Mouse (Mus musculus): ENCODE measurements around the gene Kdm4d. TPM values are rescaled to one million over a fixed set of nuclear protein-coding genes. Genes with fewer than 3 reads are reported as not detected.
A peak's percentile ranks its signal among the peaks of the same experiment; 100 is the strongest.

Kdm4d gene
- polyA plus RNA-seq, 1 experiment from 2014 or later, result 0.74 TPM

GRCm38 (mm10) chr9:14523408-14524043, 23.2 kb upstream of the Kdm4d start:
- Histone ChIP-seq H3K36me3 (replicated peaks; ENCODE audit: control insufficient read depth, insufficient read depth) (no peaks in the 10 kb centered on the region), H3K27ac (no peak overlapping the region), H3K27me3 (ENCODE audit: control insufficient read depth, insufficient read depth, low read length) (no peaks in the 10 kb centered on the region), H3K9ac (no peak overlapping the region), H3K4me2 (replicated peaks) (no peak overlapping the region), H3K9me3 (ENCODE audit: control insufficient read depth, low read length) (no peaks in the 10 kb centered on the region), H3K4me3 (replicated peaks; ENCODE audit: low read length) (no peak overlapping the region), H3K4me1 (replicated peaks; ENCODE audit: control insufficient read depth, insufficient read depth, low read length) (no peaks in the 10 kb centered on the region)
- WGBS, result 15% methylated on average over 4 of the region's 4 CpGs
- peak; percentile 83; the same call in 1 of the 2 replicates for ATAC-seq (ENCODE audit: low FRiP score)
- DNase-seq (ENCODE audit: low spot score), result peak; percentile 86

DNA sequence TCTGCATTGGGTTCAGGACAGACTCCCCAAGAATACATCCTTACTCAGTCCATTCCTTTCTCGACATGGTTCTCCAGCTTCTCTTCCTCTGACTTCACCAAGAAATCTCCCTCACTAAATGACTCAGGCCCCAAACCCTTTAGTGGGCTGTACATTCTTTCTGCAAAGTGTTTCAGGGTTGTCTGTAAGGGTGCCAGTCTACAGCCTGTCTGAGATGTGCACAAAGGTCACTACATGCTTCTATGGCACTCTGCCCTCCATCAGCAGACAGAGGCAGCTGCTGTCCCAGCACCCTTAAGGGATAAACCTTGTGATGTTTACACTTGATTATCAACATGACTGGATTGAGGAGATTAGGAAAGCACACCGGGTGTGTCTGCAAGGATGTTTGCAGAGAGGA, 21.4 kb upstream of the Kdm4d start:
- no peak for ATAC-seq (ENCODE audit: low FRiP score)
- 69% methylated on average over 2 of the region's 2 CpGs for WGBS

GRCm38 (mm10) chr9:14520971-14521670, 20.8 kb upstream of the Kdm4d start:
- Histone ChIP-seq H3K9me3 (ENCODE audit: control insufficient read depth, low read length) (no peaks in the 10 kb centered on the region), H3K9ac (no peak overlapping the region), H3K4me3 (replicated peaks; ENCODE audit: low read length) (no peak overlapping the region), H3K27me3 (ENCODE audit: control insufficient read depth, insufficient read depth, low read length) (no peaks in the 10 kb centered on the region), H3K27ac (no peak overlapping the region), H3K4me1 (replicated peaks; ENCODE audit: control insufficient read depth, insufficient read depth, low read length) (no peaks in the 10 kb centered on the region), H3K4me2 (replicated peaks) (no peak overlapping the region), H3K36me3 (replicated peaks; ENCODE audit: control insufficient read depth, insufficient read depth) (no peaks in the 10 kb centered on the region)
- DNase-seq (ENCODE audit: low spot score), result no peak
- WGBS, result 76% methylated on average over 3 of the region's 3 CpGs
- no peak for ATAC-seq (ENCODE audit: low FRiP score)

More for the DNA sequence above, 21.4 kb upstream of the Kdm4d start:
- H3K4me1 ChIP-seq (replicated peaks; ENCODE audit: control insufficient read depth, insufficient read depth, low read length), result no peaks in the 10 kb centered on the region
- no peak overlapping the region for H3K27ac ChIP-seq
- no peaks in the 10 kb centered on the region for H3K27me3 ChIP-seq (ENCODE audit: control insufficient read depth, insufficient read depth, low read length)
- H3K4me3 ChIP-seq (replicated peaks; ENCODE audit: low read length), result no peak overlapping the region
- H3K36me3 ChIP-seq (replicated peaks; ENCODE audit: control insufficient read depth, insufficient read depth), result no peaks in the 10 kb centered on the region
- no peak for DNase-seq (ENCODE audit: low spot score)
- no peak overlapping the region for H3K9ac ChIP-seq
- H3K9me3 ChIP-seq (ENCODE audit: control insufficient read depth, low read length), result no peaks in the 10 kb centered on the region
- no peak overlapping the region for H3K4me2 ChIP-seq (replicated peaks)

- WGBS, result 90% methylated on average over 3 of the region's 3 CpGs
- H3K27me3 ChIP-seq (ENCODE audit: control insufficient read depth, insufficient read depth, low read length), result no peaks in the 10 kb centered on the region
- H3K9me3 ChIP-seq (ENCODE audit: control insufficient read depth, low read length), result no peaks in the 10 kb centered on the region
- H3K4me3 ChIP-seq (replicated peaks; ENCODE audit: low read length), result no peak overlapping the region
- no peak overlapping the region for H3K9ac ChIP-seq
- H3K4me2 ChIP-seq (replicated peaks), result no peak overlapping the region
- H3K4me1 ChIP-seq (replicated peaks; ENCODE audit: control insufficient read depth, insufficient read depth, low read length), result no peaks in the 10 kb centered on the region
- no peak overlapping the region for H3K27ac ChIP-seq
- DNase-seq (ENCODE audit: low spot score) (no peak), ATAC-seq (ENCODE audit: low FRiP score) (no peak)
- H3K36me3 ChIP-seq (replicated peaks; ENCODE audit: control insufficient read depth, insufficient read depth), result peaks cover 11% of the 10 kb centered on the region; the same call in 1 of the 2 replicates
These were observed 17.8 kb upstream of the Kdm4d start for GRCm38 (mm10) chr9:14518105-14518504.

- 53% methylated on average over 1 of the region's 1 CpGs for WGBS
- Histone ChIP-seq H3K4me3 (replicated peaks; ENCODE audit: low read length) (no peak overlapping the region), H3K27ac (no peak overlapping the region), H3K9me3 (ENCODE audit: control insufficient read depth, low read length) (no peaks in the 10 kb centered on the region), H3K9ac (no peak overlapping the region), H3K27me3 (ENCODE audit: control insufficient read depth, insufficient read depth, low read length) (no peaks in the 10 kb centered on the region), H3K4me1 (replicated peaks; ENCODE audit: control insufficient read depth, insufficient read depth, low read length) (no peaks in the 10 kb centered on the region), H3K36me3 (replicated peaks; ENCODE audit: control insufficient read depth, insufficient read depth) (peaks cover 16% of the 10 kb centered on the region; the same call in 1 of the 2 replicates), H3K4me2 (replicated peaks) (no peak overlapping the region)
- DNase-seq (ENCODE audit: low spot score) (no peak), ATAC-seq (ENCODE audit: low FRiP score) (no peak)
These were observed 17.0 kb upstream of the Kdm4d start for GRCm38 (mm10) chr9:14517296-14517695.

- H3K4me2 ChIP-seq (replicated peaks), result no peak overlapping the region
- ATAC-seq (ENCODE audit: low FRiP score) (peak; percentile 84), DNase-seq (ENCODE audit: low spot score) (peak; percentile 65)
- no peaks in the 10 kb centered on the region for H3K27me3 ChIP-seq (ENCODE audit: control insufficient read depth, insufficient read depth, low read length)
- peaks cover 57% of the 10 kb centered on the region for H3K36me3 ChIP-seq (replicated peaks; ENCODE audit: control insufficient read depth, insufficient read depth)
- no peaks in the 10 kb centered on the region for H3K4me1 ChIP-seq (replicated peaks; ENCODE audit: control insufficient read depth, insufficient read depth, low read length)
- H3K4me3 ChIP-seq (replicated peaks; ENCODE audit: low read length), result no peak overlapping the region
- no peaks in the 10 kb centered on the region for H3K9me3 ChIP-seq (ENCODE audit: control insufficient read depth, low read length)
- H3K9ac ChIP-seq, result no peak overlapping the region
- 76% methylated on average over 9 of the region's 9 CpGs for WGBS
- no peak overlapping the region for H3K27ac ChIP-seq
These were observed 12.6 kb upstream of the Kdm4d start for GRCm38 (mm10) chr9:14512633-14513445.

- peak overlapping the region; percentile 93 for H3K4me3 ChIP-seq (replicated peaks; ENCODE audit: low read length)
- peak overlapping the region; percentile 86 for H3K4me2 ChIP-seq (replicated peaks)
- DNase-seq (ENCODE audit: low spot score), result no peak
- H3K9ac ChIP-seq, result peak overlapping the region; percentile 93
- no peaks in the 10 kb centered on the region for H3K9me3 ChIP-seq (ENCODE audit: control insufficient read depth, low read length)
- H3K36me3 ChIP-seq (replicated peaks; ENCODE audit: control insufficient read depth, insufficient read depth), result peaks cover 36% of the 10 kb centered on the region
- no peak for ATAC-seq (ENCODE audit: low FRiP score)
- WGBS, result 4% methylated on average over 10 of the region's 10 CpGs
- H3K27me3 ChIP-seq (ENCODE audit: control insufficient read depth, insufficient read depth, low read length), result no peaks in the 10 kb centered on the region
- peak overlapping the region; percentile 69 for H3K27ac ChIP-seq
- H3K4me1 ChIP-seq (replicated peaks; ENCODE audit: control insufficient read depth, insufficient read depth, low read length), result peaks cover 5% of the 10 kb centered on the region
These were observed 688 bp upstream of the Kdm4d start for GRCm38 (mm10) chr9:14500916-14501424.

DNA sequence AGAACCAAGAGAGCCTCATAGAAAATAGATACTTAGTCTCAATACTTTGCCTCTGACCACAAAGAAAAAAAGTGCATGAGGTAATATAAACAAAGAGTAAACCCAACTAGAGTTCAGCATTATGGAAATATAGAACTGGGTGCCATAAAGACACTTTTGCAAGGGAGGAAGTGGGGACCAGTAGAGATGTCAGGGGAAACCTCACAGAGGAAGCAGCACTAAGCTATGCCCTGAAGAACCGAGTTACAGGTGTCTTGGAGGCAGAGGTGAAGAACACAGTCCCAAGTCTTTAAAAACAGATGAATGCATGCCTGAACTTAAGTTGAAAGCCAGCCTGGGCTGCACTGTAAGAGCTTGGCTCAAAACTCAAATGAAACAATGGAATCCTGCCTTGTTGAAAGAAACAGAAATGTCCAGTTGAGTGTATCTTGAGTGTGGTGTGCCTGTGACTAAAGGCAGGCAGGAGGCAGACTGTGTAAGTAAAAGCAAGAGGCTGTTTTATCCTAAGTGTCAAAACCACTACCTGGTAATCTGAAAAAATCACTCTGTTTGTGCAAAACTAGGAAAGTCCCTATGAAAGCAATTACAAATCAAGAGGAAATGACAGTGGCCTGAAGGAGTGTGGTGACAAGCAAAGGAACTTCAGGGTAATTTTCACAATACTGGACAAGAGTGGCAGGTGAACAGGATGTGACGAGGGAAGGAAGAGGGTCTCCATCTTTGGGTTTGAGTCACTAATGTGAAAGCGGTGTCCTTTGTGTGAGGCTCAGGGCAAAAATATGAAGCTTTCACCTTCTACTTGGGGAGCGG, 1.2 kb downstream of the Kdm4d start:
- H3K9ac ChIP-seq, result peak overlapping the region; percentile 87
- no peaks in the 10 kb centered on the region for H3K9me3 ChIP-seq (ENCODE audit: control insufficient read depth, low read length)
- ATAC-seq (ENCODE audit: low FRiP score) (no peak), DNase-seq (ENCODE audit: low spot score) (no peak)
- 82% methylated on average over 4 of the region's 4 CpGs for WGBS
- no peak overlapping the region for H3K27ac ChIP-seq
- peaks cover 5% of the 10 kb centered on the region for H3K4me1 ChIP-seq (replicated peaks; ENCODE audit: control insufficient read depth, insufficient read depth, low read length)
- peak overlapping the region; percentile 80 for H3K4me2 ChIP-seq (replicated peaks)
- peak overlapping the region; percentile 93 for H3K4me3 ChIP-seq (replicated peaks; ENCODE audit: low read length)
- H3K27me3 ChIP-seq (ENCODE audit: control insufficient read depth, insufficient read depth, low read length), result no peaks in the 10 kb centered on the region
- peaks cover 19% of the 10 kb centered on the region for H3K36me3 ChIP-seq (replicated peaks; ENCODE audit: control insufficient read depth, insufficient read depth)

Measured in hindbrain, embryonic 14.5 days (tissue).